Mouse (Mus musculus) CH12.LX (cell line): ENCODE measurements at regions not wholly inside any gene's neighbourhood (a gene's known extent, or its start where the extent isn't known, plus 50 kb on each side); places are given as distances from the start of the nearest gene placed in this dataset.

Experiments
- USF2 ChIP-seq: conservative IDR thresholded peaks from 2 replicates; pipeline ENCODE4 v1.6.1; 2011; ENCODE audit warnings: low read depth, low read length, improper control_type of control experiment
- ZMIZ1 ChIP-seq: IDR thresholded peaks from 2 replicates; pipeline ENCODE4 v1.6.1; 2012; ENCODE audit warnings: low read depth, mild to moderate bottlenecking, inconsistent platforms, low read length, improper control_type of control experiment

DNA sequence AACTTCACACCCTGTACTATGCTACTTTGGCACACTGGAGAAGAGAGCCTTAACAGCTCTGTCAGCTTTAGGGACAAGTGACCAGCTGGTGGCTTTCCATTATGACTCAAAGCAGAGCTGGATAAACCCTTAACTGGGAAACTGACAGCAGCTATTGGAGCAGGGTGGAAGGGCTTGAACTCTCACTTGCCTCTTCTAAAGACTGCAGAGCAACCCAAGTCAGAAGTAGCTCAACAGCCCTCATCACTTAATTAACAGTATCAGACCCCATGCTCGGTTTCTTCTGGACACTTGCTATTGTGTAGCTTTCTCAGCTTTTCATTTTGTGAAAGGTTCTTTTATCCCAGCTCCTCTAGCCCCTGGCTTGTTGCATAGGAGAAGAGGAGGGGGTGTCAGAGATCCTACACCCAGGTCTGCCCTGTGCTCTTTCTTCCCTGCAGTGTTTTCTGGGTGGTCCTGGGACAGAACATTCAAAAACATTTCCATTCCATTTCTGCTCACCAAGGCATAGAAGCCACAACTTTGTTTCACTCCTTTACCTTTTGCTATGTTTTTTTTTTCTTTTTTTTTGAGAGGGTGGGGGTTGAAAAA lies 373.1 kb upstream of the Plxna2 start:
- no peak for TF ChIP-seq ZMIZ1
- TF ChIP-seq USF2: no peak
